Mouse (Mus musculus) MEL (cell line): ENCODE measurements at regions not wholly inside any gene's neighbourhood (a gene's known extent, or its start where the extent isn't known, plus 50 kb on each side); places are given as distances from the start of the nearest gene placed in this dataset.

Experiments used
- CTCF ChIP-seq, 3 experiments: IDR thresholded peaks in 2 of 3; conservative IDR thresholded peaks in 1 of 3; 2 replicates each; pipeline ENCODE4 v1.5.1; 2011 to 2012; ENCODE audit warnings: low read length in 3 of 3, low read depth in 2 of 3, mild to moderate bottlenecking in 2 of 3, improper control_type of control experiment in 1 of 3, inconsistent platforms in 1 of 3, mixed read lengths in 1 of 3, moderate library complexity in 1 of 3; ENCODE audit not compliant: control insufficient read depth in 1 of 3, insufficient read depth in 1 of 3, poor library complexity in 1 of 3, severe bottlenecking in 1 of 3
- EP300 ChIP-seq, 2 experiments: IDR thresholded peaks; 2 replicates each; pipeline ENCODE4 v1.6.1; 2011; ENCODE audit warnings: improper control_type of control experiment in 2 of 2, low read length in 2 of 2, low read depth in 1 of 2, mild to moderate bottlenecking in 1 of 2
- ETS1 ChIP-seq: IDR thresholded peaks from 2 replicates; pipeline ENCODE4 v1.6.1; 2012; ENCODE audit warnings: low read depth, mild to moderate bottlenecking, inconsistent platforms, low read length, improper control_type of control experiment, moderate library complexity
- HCFC1 ChIP-seq: IDR thresholded peaks from 2 replicates; pipeline ENCODE4 v1.6.1; 2012; ENCODE audit warnings: low read depth, mild to moderate bottlenecking, inconsistent platforms, low read length, improper control_type of control experiment, moderate library complexity
- MAFK ChIP-seq: IDR thresholded peaks from 2 replicates; pipeline ENCODE4 v1.6.1; 2011; ENCODE audit warnings: low read depth, mild to moderate bottlenecking, low read length, improper control_type of control experiment, borderline replicate concordance
- MAZ ChIP-seq: IDR thresholded peaks from 2 replicates; pipeline ENCODE4 v1.6.1; 2012; ENCODE audit warnings: low read depth, mild to moderate bottlenecking, inconsistent platforms, low read length, improper control_type of control experiment
- POLR2A ChIP-seq, 2 experiments: IDR thresholded peaks; 2 replicates each; pipeline ENCODE4 v1.6.1; 2011 to 2012; ENCODE audit warnings: low read length in 2 of 2, mild to moderate bottlenecking in 2 of 2, control low read depth in 1 of 2, improper control_type of control experiment in 1 of 2, low read depth in 1 of 2, moderate library complexity in 1 of 2; ENCODE audit not compliant: control insufficient read depth in 1 of 2, insufficient read depth in 1 of 2, poor library complexity in 1 of 2
- SIN3A ChIP-seq: IDR thresholded peaks from 2 replicates; pipeline ENCODE4 v1.6.1; 2012; ENCODE audit warnings: low read length, improper control_type of control experiment, inconsistent platforms
- TBP ChIP-seq: IDR thresholded peaks from 2 replicates; pipeline ENCODE4 v1.8.0; 2011; ENCODE audit warnings: low read depth, low read length, improper control_type of control experiment
- TCF12 ChIP-seq: IDR thresholded peaks from 2 replicates; pipeline ENCODE4 v1.6.1; 2014; ENCODE audit warnings: low read depth, mild to moderate bottlenecking, inconsistent platforms, low read length, improper control_type of control experiment, moderate library complexity
- USF1 ChIP-seq: IDR thresholded peaks from 2 replicates; pipeline ENCODE4 v1.6.1; 2014; ENCODE audit warnings: low read depth, mild to moderate bottlenecking, inconsistent platforms, low read length, improper control_type of control experiment, moderate library complexity

DNA sequence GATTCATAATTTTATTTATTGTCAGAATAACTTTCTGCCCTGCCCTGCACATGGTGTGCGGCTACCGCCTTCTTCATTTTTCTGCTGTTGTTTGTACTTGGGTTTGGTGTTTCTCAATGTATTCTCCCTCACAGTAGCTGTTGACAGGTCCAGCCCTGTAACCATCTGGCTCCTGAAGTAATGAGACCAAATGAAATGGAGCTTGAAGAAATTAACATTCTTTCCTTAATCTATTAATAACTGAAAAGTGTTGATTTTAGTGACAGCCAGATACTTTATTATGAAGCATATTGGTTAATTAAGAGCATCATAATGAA lies 214.0 kb upstream of the Pter start:
- no peak for TF ChIP-seq HCFC1
- TF ChIP-seq TCF12, result no peak
- no peak for TF ChIP-seq POLR2A (IDR thresholded peaks at IDR 0.05; ENCODE audit: control insufficient read depth in 1 of 2, insufficient read depth in 1 of 2, low read depth in 1 of 2, low read length in 2 of 2, poor library complexity in 1 of 2)
- TF ChIP-seq CTCF (IDR thresholded peaks at IDR 0.05 in 2 of 3, conservative IDR thresholded peaks at IDR 0.05 in 1 of 3; ENCODE audit: control insufficient read depth in 1 of 3, insufficient read depth in 1 of 3, low read depth in 2 of 3, low read length in 3 of 3, poor library complexity in 1 of 3, severe bottlenecking in 1 of 3), result no peak
- no peak for TF ChIP-seq ETS1
- no peak for TF ChIP-seq MAZ
- TF ChIP-seq EP300 (IDR thresholded peaks at IDR 0.05; ENCODE audit: low read depth in 1 of 2, low read length in 2 of 2), result no peak
- no peak for TF ChIP-seq TBP
- TF ChIP-seq MAFK, result no peak
- no peak for TF ChIP-seq USF1
- no peak for TF ChIP-seq SIN3A
